Mouse (Mus musculus) c-Kit-positive CD71-positive TER-119-positive erythroid progenitor cells, embryonic 14.5 days (primary cell): ENCODE data around the gene Tmc2.

Experiments
- DNase-seq: peaks from one replicate; pipeline ENCODE4 v3.0.0-alpha.2; 2013; ENCODE audit warnings: low spot score

The Tmc2 gene

DNA sequence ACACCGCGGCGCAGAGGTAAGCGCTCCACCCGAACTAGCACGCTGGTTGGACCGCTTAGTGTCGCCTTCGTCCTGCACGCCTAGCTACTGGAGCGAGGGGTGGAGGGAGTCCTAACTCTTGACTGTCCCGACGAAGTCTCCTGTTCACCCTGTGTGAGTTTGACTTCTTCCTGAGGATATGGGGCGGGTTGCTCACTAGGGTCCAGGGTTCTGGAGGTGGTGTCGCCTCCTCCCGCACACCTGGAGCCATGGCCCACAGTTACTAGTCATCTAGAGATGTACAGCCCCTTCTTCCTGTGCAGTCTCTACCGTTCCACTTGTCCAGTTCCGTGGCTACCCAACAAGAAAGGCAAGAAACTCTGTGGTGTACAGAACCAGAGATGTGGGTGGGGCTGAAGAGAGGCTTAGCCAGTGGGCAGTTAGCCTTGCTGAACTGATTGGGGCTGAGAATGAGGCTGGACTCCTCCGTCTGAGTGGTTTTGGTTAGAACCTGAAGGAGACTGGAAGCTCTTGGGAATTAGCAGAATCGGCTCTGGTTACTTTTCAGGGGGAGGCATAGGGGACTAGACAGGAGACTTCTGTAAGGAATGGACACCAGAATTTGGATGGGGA is 101.2 kb downstream of the Tmc2 start:
- no peak for DNase-seq

- no peak for DNase-seq
Measured at GRCm38 (mm10) chr2:130297580-130297979, 102.6 kb downstream of the Tmc2 start.

DNA sequence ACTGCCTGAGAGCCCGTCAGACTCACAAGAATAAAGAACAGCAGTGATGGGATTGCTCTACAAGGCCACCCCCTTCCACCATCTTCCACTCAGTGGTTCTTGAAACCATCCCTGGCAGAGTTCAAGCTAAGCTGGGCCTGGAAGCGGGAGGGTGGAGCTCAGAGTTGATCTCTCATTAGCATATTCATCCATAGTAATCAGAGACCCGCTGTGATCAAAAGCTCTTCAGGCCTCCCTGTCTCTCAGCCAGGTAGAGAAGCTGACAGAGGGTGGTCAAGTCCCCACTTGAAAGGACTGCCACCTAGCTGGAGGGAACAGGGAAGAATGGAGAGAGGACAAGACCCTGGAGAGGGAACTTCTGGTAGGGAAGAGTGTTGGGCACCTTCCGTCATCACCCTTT is 108.0 kb downstream of the Tmc2 start:
- DNase-seq, result no peak
